Mouse (Mus musculus): ENCODE data around the gene Lrrc4. TPM values are rescaled to one million over a fixed set of nuclear protein-coding genes. Genes with fewer than 3 reads are reported as not detected.

The Lrrc4 gene
- polyA plus RNA-seq, 1 experiment, result 0.53 TPM

GRCm38 (mm10) chr6:28622963-28623362, 208.6 kb downstream of the Lrrc4 start:
- no peak overlapping the region for H3K27ac ChIP-seq (ENCODE audit: insufficient read depth, low read length)

GRCm38 (mm10) chr6:28622522-28622921, 209.0 kb downstream of the Lrrc4 start:
- no peak overlapping the region for H3K27ac ChIP-seq (ENCODE audit: insufficient read depth, low read length)
- H3K4me3 ChIP-seq (ENCODE audit: extremely low read depth, insufficient read depth, insufficient read length), result no peak overlapping the region
- DNase-seq (ENCODE audit: low read depth in 1 of 2, low spot score in 2 of 2), result no peak
- 70% methylated on average over 6 of the region's 6 CpGs for WGBS
- TF ChIP-seq CTCF (IDR thresholded peaks at IDR 0.05; ENCODE audit: extremely low read depth, insufficient read depth, insufficient read length, insufficient replicate concordance), result no peak
- TF ChIP-seq POLR2A (IDR thresholded peaks at IDR 0.05; ENCODE audit: low read depth, low read length), result no peak
- H3K36me3 ChIP-seq (ENCODE audit: control insufficient read depth, insufficient read depth, low read length), result peaks cover 5% of the 10 kb centered on the region
- H3K27me3 ChIP-seq (ENCODE audit: control insufficient read depth, insufficient read depth, low read length), result no peaks in the 10 kb centered on the region
- H3K4me1 ChIP-seq (ENCODE audit: control insufficient read depth, insufficient read depth, insufficient read length), result no peaks in the 10 kb centered on the region; the same call in 1 of the 2 replicates

More at GRCm38 (mm10) chr6:28622963-28623362, 208.6 kb downstream of the Lrrc4 start:
- Histone ChIP-seq H3K4me1 (ENCODE audit: control insufficient read depth, insufficient read depth, insufficient read length) (no peaks in the 10 kb centered on the region; the same call in 1 of the 2 replicates), H3K4me3 (ENCODE audit: extremely low read depth, insufficient read depth, insufficient read length) (no peak overlapping the region), H3K36me3 (ENCODE audit: control insufficient read depth, insufficient read depth, low read length) (peaks cover 5% of the 10 kb centered on the region), H3K27me3 (ENCODE audit: control insufficient read depth, insufficient read depth, low read length) (no peaks in the 10 kb centered on the region)
- WGBS, result 81% methylated on average over 3 of the region's 3 CpGs
- no peak for TF ChIP-seq CTCF (IDR thresholded peaks at IDR 0.05; ENCODE audit: extremely low read depth, insufficient read depth, insufficient read length, insufficient replicate concordance)
- no peak for TF ChIP-seq POLR2A (IDR thresholded peaks at IDR 0.05; ENCODE audit: low read depth, low read length)
- no peak for DNase-seq (ENCODE audit: low read depth in 1 of 2, low spot score in 2 of 2)

- no peak overlapping the region for H3K4me3 ChIP-seq (ENCODE audit: extremely low read depth, insufficient read depth, insufficient read length)
- no peaks in the 10 kb centered on the region; the same call in 1 of the 2 replicates for H3K4me1 ChIP-seq (ENCODE audit: control insufficient read depth, insufficient read depth, insufficient read length)
- DNase-seq (ENCODE audit: low read depth in 1 of 2, low spot score in 2 of 2), result no peak
- WGBS, result 89% methylated on average over 5 of the region's 5 CpGs
- TF ChIP-seq POLR2A (IDR thresholded peaks at IDR 0.05; ENCODE audit: low read depth, low read length) (no peak), CTCF (IDR thresholded peaks at IDR 0.05; ENCODE audit: extremely low read depth, insufficient read depth, insufficient read length, insufficient replicate concordance) (no peak)
- H3K27me3 ChIP-seq (ENCODE audit: control insufficient read depth, insufficient read depth, low read length), result no peaks in the 10 kb centered on the region
- no peak overlapping the region for H3K27ac ChIP-seq (ENCODE audit: insufficient read depth, low read length)
- H3K36me3 ChIP-seq (ENCODE audit: control insufficient read depth, insufficient read depth, low read length), result peaks cover 4% of the 10 kb centered on the region
Observed at GRCm38 (mm10) chr6:28621961-28622360, 209.6 kb downstream of the Lrrc4 start.

GRCm38 (mm10) chr6:28621431-28621830, 210.1 kb downstream of the Lrrc4 start:
- TF ChIP-seq POLR2A (IDR thresholded peaks at IDR 0.05; ENCODE audit: low read depth, low read length), result no peak
- TF ChIP-seq CTCF (IDR thresholded peaks at IDR 0.05; ENCODE audit: extremely low read depth, insufficient read depth, insufficient read length, insufficient replicate concordance), result no peak
- peaks cover 2% of the 10 kb centered on the region for H3K36me3 ChIP-seq (ENCODE audit: control insufficient read depth, insufficient read depth, low read length)
- no peaks in the 10 kb centered on the region; the same call in 1 of the 2 replicates for H3K4me1 ChIP-seq (ENCODE audit: control insufficient read depth, insufficient read depth, insufficient read length)
- WGBS, result 93% methylated on average over 4 of the region's 4 CpGs
- H3K4me3 ChIP-seq (ENCODE audit: extremely low read depth, insufficient read depth, insufficient read length), result no peak overlapping the region
- no peak overlapping the region for H3K27ac ChIP-seq (ENCODE audit: insufficient read depth, low read length)
- H3K27me3 ChIP-seq (ENCODE audit: control insufficient read depth, insufficient read depth, low read length), result no peaks in the 10 kb centered on the region
- no peak for DNase-seq (ENCODE audit: low read depth in 1 of 2, low spot score in 2 of 2)

- no peaks in the 10 kb centered on the region for H3K27me3 ChIP-seq (ENCODE audit: control insufficient read depth, insufficient read depth, low read length)
- WGBS, result 77% methylated on average over 7 of the region's 7 CpGs
- H3K27ac ChIP-seq (ENCODE audit: insufficient read depth, low read length), result no peak overlapping the region
- no peak for DNase-seq (ENCODE audit: low read depth in 1 of 2, low spot score in 2 of 2)
- H3K4me1 ChIP-seq (ENCODE audit: control insufficient read depth, insufficient read depth, insufficient read length), result no peaks in the 10 kb centered on the region; the same call in 1 of the 2 replicates
- H3K36me3 ChIP-seq (ENCODE audit: control insufficient read depth, insufficient read depth, low read length), result no peaks in the 10 kb centered on the region
- no peak overlapping the region for H3K4me3 ChIP-seq (ENCODE audit: extremely low read depth, insufficient read depth, insufficient read length)
- TF ChIP-seq CTCF (IDR thresholded peaks at IDR 0.05; ENCODE audit: extremely low read depth, insufficient read depth, insufficient read length, insufficient replicate concordance), result no peak
- no peak for TF ChIP-seq POLR2A (IDR thresholded peaks at IDR 0.05; ENCODE audit: low read depth, low read length)
Observed at GRCm38 (mm10) chr6:28618751-28619153, 212.8 kb downstream of the Lrrc4 start.

GRCm38 (mm10) chr6:28618299-28618698, 213.2 kb downstream of the Lrrc4 start:
- H3K36me3 ChIP-seq (ENCODE audit: control insufficient read depth, insufficient read depth, low read length), result no peaks in the 10 kb centered on the region
- H3K27me3 ChIP-seq (ENCODE audit: control insufficient read depth, insufficient read depth, low read length), result no peaks in the 10 kb centered on the region
- no peak for DNase-seq (ENCODE audit: low read depth in 1 of 2, low spot score in 2 of 2)
- TF ChIP-seq CTCF (IDR thresholded peaks at IDR 0.05; ENCODE audit: extremely low read depth, insufficient read depth, insufficient read length, insufficient replicate concordance), result no peak
- no peak for TF ChIP-seq POLR2A (IDR thresholded peaks at IDR 0.05; ENCODE audit: low read depth, low read length)
- H3K4me3 ChIP-seq (ENCODE audit: extremely low read depth, insufficient read depth, insufficient read length), result no peak overlapping the region
- 77% methylated on average over 3 of the region's 3 CpGs for WGBS
- H3K27ac ChIP-seq (ENCODE audit: insufficient read depth, low read length), result no peak overlapping the region
- H3K4me1 ChIP-seq (ENCODE audit: control insufficient read depth, insufficient read depth, insufficient read length), result no peaks in the 10 kb centered on the region; the same call in 1 of the 2 replicates

GRCm38 (mm10) chr6:28615966-28616365, 215.6 kb downstream of the Lrrc4 start:
- Histone ChIP-seq H3K4me3 (ENCODE audit: extremely low read depth, insufficient read depth, insufficient read length) (no peak overlapping the region), H3K27ac (ENCODE audit: insufficient read depth, low read length) (no peak overlapping the region), H3K27me3 (ENCODE audit: control insufficient read depth, insufficient read depth, low read length) (no peaks in the 10 kb centered on the region), H3K4me1 (ENCODE audit: control insufficient read depth, insufficient read depth, insufficient read length) (no peaks in the 10 kb centered on the region; the same call in 1 of the 2 replicates), H3K36me3 (ENCODE audit: control insufficient read depth, insufficient read depth, low read length) (no peaks in the 10 kb centered on the region)
- TF ChIP-seq CTCF (IDR thresholded peaks at IDR 0.05; ENCODE audit: extremely low read depth, insufficient read depth, insufficient read length, insufficient replicate concordance) (no peak), POLR2A (IDR thresholded peaks at IDR 0.05; ENCODE audit: low read depth, low read length) (no peak)
- DNase-seq (ENCODE audit: low read depth in 1 of 2, low spot score in 2 of 2), result no peak
- 90% methylated on average over 3 of the region's 3 CpGs for WGBS
